Mouse (Mus musculus): ENCODE measurements around the gene Gm28051. TPM values are rescaled to one million over a fixed set of nuclear protein-coding genes. Genes with fewer than 3 reads are reported as not detected.
A peak's percentile ranks its signal among the peaks of the same experiment; 100 is the strongest.

Gm28051 gene
- polyA plus RNA-seq, 1 experiment from 2014 or later: not detected

DNA sequence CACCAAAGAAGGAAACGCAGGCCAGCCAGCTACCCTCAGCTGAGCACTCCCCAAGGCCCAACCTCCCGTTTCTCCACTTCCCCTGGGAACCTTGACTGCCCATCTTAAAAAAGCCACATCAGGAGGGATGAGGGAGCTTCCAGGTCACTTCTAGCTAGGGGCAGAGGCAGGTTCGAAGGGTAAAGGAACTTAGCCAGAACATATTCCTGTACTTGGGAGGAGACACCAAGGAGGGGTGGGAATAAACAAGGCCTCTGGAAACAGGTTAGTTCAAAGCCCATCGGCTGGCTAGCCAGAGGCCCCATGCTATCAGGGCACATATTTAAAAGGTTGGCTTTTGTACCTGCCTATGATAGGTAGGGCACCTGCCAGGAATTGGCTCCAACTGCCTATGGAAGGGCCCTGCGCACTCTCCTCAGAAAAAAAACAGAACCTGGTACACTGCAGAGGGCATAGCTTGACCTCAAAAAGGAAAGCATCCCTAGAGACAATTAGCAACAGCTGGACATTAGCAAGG lies 55.8 kb downstream of the Gm28051 start:
- no peak for ATAC-seq (replicated peaks; ENCODE audit: low FRiP score)
- no peak overlapping the region for H3K4me2 ChIP-seq (ENCODE audit: low read depth, low read length, severe bottlenecking)
- H3K9me3 ChIP-seq (ENCODE audit: control insufficient read depth, low read length): no peaks in the 10 kb centered on the region
- DNase-seq (ENCODE audit: low spot score): no peak
- H3K36me3 ChIP-seq (ENCODE audit: control insufficient read depth, insufficient read depth, low read length): no peaks in the 10 kb centered on the region
- no peak overlapping the region for H3K9ac ChIP-seq (ENCODE audit: low read length)
- H3K27me3 ChIP-seq (ENCODE audit: control insufficient read depth, insufficient read depth, low read length): no peaks in the 10 kb centered on the region
- WGBS: 91% methylated on average over 5 of the region's 5 CpGs
- peaks cover 32% of the 10 kb centered on the region for H3K4me1 ChIP-seq (replicated peaks; ENCODE audit: control insufficient read depth, insufficient read depth, low read length)
- no peak overlapping the region for H3K4me3 ChIP-seq (ENCODE audit: low read depth, low read length)
- H3K27ac ChIP-seq (ENCODE audit: low read depth, low read length): no peak overlapping the region

DNA sequence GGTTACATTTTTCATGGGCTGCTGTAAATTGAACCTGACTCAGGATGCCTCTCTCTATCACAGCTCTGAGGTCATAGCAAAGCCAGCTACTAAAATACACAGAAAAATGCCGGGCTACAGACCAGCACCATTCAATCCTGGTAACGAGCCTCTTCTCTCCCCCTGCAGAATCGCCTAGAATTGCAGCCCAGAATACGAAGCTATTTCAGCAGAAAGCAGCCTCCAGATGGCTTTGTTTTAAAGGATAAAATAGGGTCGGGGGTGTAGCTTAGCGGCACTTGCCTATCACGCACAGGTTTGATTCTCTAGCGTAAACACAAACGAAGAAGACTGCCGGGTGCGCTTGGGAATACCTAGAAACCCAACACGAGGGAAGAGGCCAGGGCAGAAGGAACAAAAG lies 57.1 kb downstream of the Gm28051 start:
- Histone ChIP-seq H3K36me3 (ENCODE audit: control insufficient read depth, insufficient read depth, low read length) (no peaks in the 10 kb centered on the region), H3K9me3 (ENCODE audit: control insufficient read depth, low read length) (no peaks in the 10 kb centered on the region), H3K4me1 (replicated peaks; ENCODE audit: control insufficient read depth, insufficient read depth, low read length) (peaks cover 32% of the 10 kb centered on the region), H3K4me3 (ENCODE audit: low read depth, low read length) (no peak overlapping the region), H3K27me3 (ENCODE audit: control insufficient read depth, insufficient read depth, low read length) (no peaks in the 10 kb centered on the region), H3K4me2 (ENCODE audit: low read depth, low read length, severe bottlenecking) (no peak overlapping the region), H3K27ac (ENCODE audit: low read depth, low read length) (no peak overlapping the region), H3K9ac (ENCODE audit: low read length) (no peak overlapping the region)
- no peak for DNase-seq (ENCODE audit: low spot score)
- 58% methylated on average over 12 of the region's 12 CpGs for WGBS
- no peak for ATAC-seq (replicated peaks; ENCODE audit: low FRiP score)

DNA sequence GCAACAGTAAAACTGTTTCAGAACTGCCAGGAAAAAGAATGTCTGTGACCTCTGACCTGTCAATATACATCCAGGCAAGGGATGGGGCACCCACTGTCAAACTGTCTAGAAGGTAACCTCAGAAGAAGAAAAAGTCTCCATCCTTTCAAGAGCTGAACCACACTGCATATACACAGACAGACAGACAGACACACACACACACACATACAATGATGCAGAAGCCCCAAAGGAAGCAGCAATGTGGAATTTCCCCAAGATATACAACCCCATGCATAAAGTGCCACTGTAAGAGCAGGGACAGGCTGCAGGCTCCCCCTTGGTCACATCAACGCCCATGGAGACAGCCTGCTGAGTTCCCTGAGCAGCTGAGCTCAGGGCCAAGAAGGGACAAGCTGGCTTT lies 58.4 kb downstream of the Gm28051 start:
- no peaks in the 10 kb centered on the region for H3K9me3 ChIP-seq (ENCODE audit: control insufficient read depth, low read length)
- H3K27ac ChIP-seq (ENCODE audit: low read depth, low read length): no peak overlapping the region; the same call in 1 of the 2 replicates
- ATAC-seq (replicated peaks; ENCODE audit: low FRiP score) (no peak), DNase-seq (ENCODE audit: low spot score) (no peak)
- no peaks in the 10 kb centered on the region for H3K27me3 ChIP-seq (ENCODE audit: control insufficient read depth, insufficient read depth, low read length)
- peaks cover 34% of the 10 kb centered on the region for H3K4me1 ChIP-seq (replicated peaks; ENCODE audit: control insufficient read depth, insufficient read depth, low read length)
- no peak overlapping the region for H3K4me2 ChIP-seq (ENCODE audit: low read depth, low read length, severe bottlenecking)
- WGBS: 19% methylated on average over 1 of the region's 1 CpGs
- no peak overlapping the region for H3K4me3 ChIP-seq (ENCODE audit: low read depth, low read length)
- H3K36me3 ChIP-seq (ENCODE audit: control insufficient read depth, insufficient read depth, low read length): no peaks in the 10 kb centered on the region
- peak overlapping the region; percentile 28; the same call in 1 of the 2 replicates for H3K9ac ChIP-seq (ENCODE audit: low read length)

DNA sequence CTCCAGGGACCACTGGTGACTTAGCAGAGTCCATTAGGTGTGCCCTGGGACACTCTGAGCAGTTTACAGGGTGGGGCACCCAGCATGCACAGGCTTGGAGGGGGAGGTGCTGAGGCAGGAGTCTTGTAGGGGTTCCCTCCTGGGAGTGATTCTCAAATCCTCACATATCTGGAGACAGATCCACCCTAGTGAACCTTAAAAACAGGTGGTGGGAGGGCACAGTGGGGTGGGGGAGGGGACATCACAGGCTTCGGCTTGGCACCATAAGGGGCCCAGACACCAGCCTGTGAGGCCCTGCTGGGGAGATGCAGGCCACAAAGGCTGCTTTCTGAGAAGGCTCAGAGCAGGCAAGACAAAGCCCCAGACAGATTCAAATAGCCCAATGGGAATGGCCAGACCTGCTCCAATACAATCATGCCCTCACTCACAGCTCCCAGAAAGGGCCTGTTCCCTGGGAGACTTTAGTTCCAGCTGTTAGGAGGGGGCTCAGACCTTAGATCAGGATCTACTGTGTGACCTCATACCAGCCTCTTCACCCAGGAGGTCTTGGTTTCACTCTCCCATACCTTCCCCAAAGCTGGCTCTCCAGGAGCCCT lies 59.4 kb downstream of the Gm28051 start:
- H3K27ac ChIP-seq (ENCODE audit: low read depth, low read length): peak overlapping the region; percentile 77
- H3K9me3 ChIP-seq (ENCODE audit: control insufficient read depth, low read length): no peaks in the 10 kb centered on the region
- no peaks in the 10 kb centered on the region for H3K27me3 ChIP-seq (ENCODE audit: control insufficient read depth, insufficient read depth, low read length)
- H3K4me1 ChIP-seq (replicated peaks; ENCODE audit: control insufficient read depth, insufficient read depth, low read length): peaks cover 32% of the 10 kb centered on the region
- no peak overlapping the region for H3K4me3 ChIP-seq (ENCODE audit: low read depth, low read length)
- no peaks in the 10 kb centered on the region for H3K36me3 ChIP-seq (ENCODE audit: control insufficient read depth, insufficient read depth, low read length)
- WGBS: 5% methylated on average over 1 of the region's 1 CpGs
- H3K4me2 ChIP-seq (ENCODE audit: low read depth, low read length, severe bottlenecking): no peak overlapping the region
- ATAC-seq (replicated peaks; ENCODE audit: low FRiP score): peak; percentile 81
- H3K9ac ChIP-seq (ENCODE audit: low read length): peak overlapping the region; percentile 37
- DNase-seq (ENCODE audit: low spot score): peak; percentile 73

DNA sequence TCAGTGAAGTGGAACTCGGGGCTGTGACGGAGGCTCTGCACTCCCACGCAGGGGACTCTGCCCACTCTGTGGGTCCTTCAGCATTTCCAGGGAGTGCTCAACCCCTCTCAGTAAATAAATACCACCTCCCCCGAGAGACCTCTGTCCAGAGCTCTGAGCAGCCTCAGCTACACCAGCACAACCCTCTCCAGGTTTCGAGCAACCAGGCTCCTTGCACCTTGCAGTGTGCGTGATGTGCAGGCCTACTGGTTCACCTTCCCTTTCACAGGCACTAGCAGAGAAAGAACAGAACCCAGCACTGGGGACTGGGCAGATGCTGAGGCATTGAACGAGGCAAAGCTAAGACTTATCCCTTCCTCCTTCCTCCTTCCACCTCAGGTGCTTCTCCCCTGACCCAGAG lies 60.2 kb downstream of the Gm28051 start:
- ATAC-seq (replicated peaks; ENCODE audit: low FRiP score) (no peak), DNase-seq (ENCODE audit: low spot score) (no peak)
- Histone ChIP-seq H3K4me1 (replicated peaks; ENCODE audit: control insufficient read depth, insufficient read depth, low read length) (peaks cover 28% of the 10 kb centered on the region), H3K9me3 (ENCODE audit: control insufficient read depth, low read length) (no peaks in the 10 kb centered on the region), H3K4me2 (ENCODE audit: low read depth, low read length, severe bottlenecking) (no peak overlapping the region), H3K36me3 (ENCODE audit: control insufficient read depth, insufficient read depth, low read length) (no peaks in the 10 kb centered on the region), H3K27ac (ENCODE audit: low read depth, low read length) (no peak overlapping the region), H3K9ac (ENCODE audit: low read length) (peak overlapping the region; percentile 37; the same call in 1 of the 2 replicates), H3K27me3 (ENCODE audit: control insufficient read depth, insufficient read depth, low read length) (no peaks in the 10 kb centered on the region), H3K4me3 (ENCODE audit: low read depth, low read length) (no peak overlapping the region)
- WGBS: 76% methylated on average over 7 of the region's 7 CpGs

DNA sequence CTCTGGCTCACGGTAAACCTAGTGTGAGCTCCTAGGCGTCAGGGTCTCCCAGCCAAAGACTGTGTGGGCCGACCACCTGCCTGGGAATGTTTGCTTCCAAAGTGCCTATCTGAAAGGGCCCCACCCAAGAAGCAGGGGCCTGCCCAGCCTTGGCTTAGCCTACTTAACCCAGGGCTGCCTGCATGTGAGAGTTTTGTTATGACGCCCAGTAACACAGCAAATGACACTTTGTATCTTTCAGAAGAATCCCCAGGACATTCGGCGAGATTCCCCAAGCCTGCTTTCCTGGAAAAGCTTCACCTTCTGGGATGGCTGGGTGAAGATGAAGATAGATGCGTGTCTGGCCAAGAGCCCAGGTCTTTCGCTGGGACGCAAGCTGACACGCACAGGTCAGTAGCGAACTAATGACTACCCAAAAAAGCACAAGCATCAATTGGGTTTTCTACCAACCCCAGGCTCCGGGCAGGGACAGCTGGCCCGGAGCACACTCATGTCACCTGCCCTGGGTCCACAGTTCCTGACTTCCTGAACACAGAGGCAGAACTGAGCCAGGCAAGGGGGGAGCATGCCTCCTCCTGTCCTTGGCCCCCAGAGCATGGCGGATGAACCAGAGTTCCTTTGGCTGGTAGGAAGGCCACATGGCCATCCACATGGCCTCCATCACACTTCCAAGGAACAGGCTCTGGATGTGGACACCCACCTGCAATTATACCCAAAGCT lies 60.8 kb downstream of the Gm28051 start:
- no peak overlapping the region for H3K9ac ChIP-seq (ENCODE audit: low read length)
- H3K36me3 ChIP-seq (ENCODE audit: control insufficient read depth, insufficient read depth, low read length): no peaks in the 10 kb centered on the region
- no peak overlapping the region for H3K4me2 ChIP-seq (ENCODE audit: low read depth, low read length, severe bottlenecking)
- H3K4me3 ChIP-seq (ENCODE audit: low read depth, low read length): no peak overlapping the region
- no peaks in the 10 kb centered on the region for H3K27me3 ChIP-seq (ENCODE audit: control insufficient read depth, insufficient read depth, low read length)
- peaks cover 23% of the 10 kb centered on the region for H3K4me1 ChIP-seq (replicated peaks; ENCODE audit: control insufficient read depth, insufficient read depth, low read length)
- ATAC-seq (replicated peaks; ENCODE audit: low FRiP score) (no peak), DNase-seq (ENCODE audit: low spot score) (no peak)
- 92% methylated on average over 14 of the region's 14 CpGs for WGBS
- no peaks in the 10 kb centered on the region for H3K9me3 ChIP-seq (ENCODE audit: control insufficient read depth, low read length)
- H3K27ac ChIP-seq (ENCODE audit: low read depth, low read length): no peak overlapping the region

DNA sequence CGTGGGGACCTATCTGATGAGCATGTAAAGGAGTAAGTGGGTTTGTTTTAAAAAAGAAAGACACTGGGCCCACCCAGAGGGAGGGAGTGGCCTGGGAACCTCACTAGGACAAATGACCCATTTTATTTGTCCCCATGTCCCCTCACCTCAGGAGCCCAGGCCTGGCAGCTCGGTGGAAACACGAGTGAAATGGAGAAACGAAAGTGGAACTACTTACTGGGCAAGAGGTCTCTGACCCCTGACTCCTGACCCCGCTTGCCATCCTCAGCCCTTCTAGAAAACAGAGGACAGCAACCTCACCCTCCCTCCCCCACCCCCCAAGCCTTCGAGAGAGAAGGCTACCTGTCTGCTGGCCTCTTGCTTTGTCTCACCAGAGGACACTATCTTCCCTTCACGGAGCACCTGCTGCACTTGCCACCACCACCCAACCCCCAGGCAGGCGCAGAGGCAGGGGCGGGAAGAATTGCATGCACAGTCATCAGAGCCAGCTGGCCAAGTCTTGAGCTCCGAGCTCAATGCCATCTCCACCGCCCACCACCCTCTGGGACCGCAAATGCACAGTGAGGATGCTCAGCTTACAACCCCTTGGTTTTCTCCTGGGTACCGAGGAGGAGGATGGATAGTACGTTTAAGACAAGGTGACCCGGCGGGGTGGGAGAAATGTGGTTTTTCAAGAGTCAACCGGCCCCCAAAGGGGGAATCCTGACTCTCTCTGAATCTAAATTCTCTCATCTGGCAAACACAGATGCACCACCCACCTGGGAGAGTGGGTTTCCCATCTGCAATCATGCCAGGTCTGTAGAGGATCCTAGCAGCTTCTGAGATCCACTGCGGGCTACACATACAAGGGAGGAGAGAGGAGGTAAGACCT lies 62.0 kb downstream of the Gm28051 start:
- peaks cover 23% of the 10 kb centered on the region for H3K4me1 ChIP-seq (replicated peaks; ENCODE audit: control insufficient read depth, insufficient read depth, low read length)
- H3K4me2 ChIP-seq (ENCODE audit: low read depth, low read length, severe bottlenecking): no peak overlapping the region
- ATAC-seq (replicated peaks; ENCODE audit: low FRiP score) (no peak), DNase-seq (ENCODE audit: low spot score) (no peak)
- H3K27ac ChIP-seq (ENCODE audit: low read depth, low read length): no peak overlapping the region
- H3K9ac ChIP-seq (ENCODE audit: low read length): no peak overlapping the region
- H3K4me3 ChIP-seq (ENCODE audit: low read depth, low read length): no peak overlapping the region
- H3K27me3 ChIP-seq (ENCODE audit: control insufficient read depth, insufficient read depth, low read length): no peaks in the 10 kb centered on the region
- no peaks in the 10 kb centered on the region for H3K9me3 ChIP-seq (ENCODE audit: control insufficient read depth, low read length)
- no peaks in the 10 kb centered on the region for H3K36me3 ChIP-seq (ENCODE audit: control insufficient read depth, insufficient read depth, low read length)
- WGBS: 63% methylated on average over 18 of the region's 18 CpGs

DNA sequence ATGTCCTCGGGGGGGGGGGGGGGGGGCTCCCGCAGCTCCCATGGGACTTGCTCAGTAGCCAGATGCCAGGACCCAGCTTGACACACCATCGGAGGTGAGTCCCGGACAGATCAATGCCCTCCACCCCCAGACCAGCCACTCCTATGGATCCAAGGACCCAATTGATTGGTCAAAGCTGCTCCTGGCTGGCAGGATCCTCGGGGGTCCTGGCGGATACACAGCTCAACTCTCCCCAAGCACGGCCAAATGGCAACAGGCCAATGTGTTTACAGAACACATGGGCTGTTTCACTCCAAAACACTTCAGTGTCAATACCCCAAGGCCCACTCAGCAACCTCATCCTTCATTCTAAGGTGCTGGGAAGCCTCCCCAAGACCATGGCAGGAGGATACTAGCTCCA lies 65.8 kb downstream of the Gm28051 start:
- DNase-seq (ENCODE audit: low spot score) (no peak), ATAC-seq (replicated peaks; ENCODE audit: low FRiP score) (no peak)
- Histone ChIP-seq H3K9me3 (ENCODE audit: control insufficient read depth, low read length) (no peaks in the 10 kb centered on the region), H3K27me3 (ENCODE audit: control insufficient read depth, insufficient read depth, low read length) (no peaks in the 10 kb centered on the region), H3K4me1 (replicated peaks; ENCODE audit: control insufficient read depth, insufficient read depth, low read length) (peaks cover 2% of the 10 kb centered on the region; the same call in 1 of the 2 replicates), H3K27ac (ENCODE audit: low read depth, low read length) (no peak overlapping the region), H3K36me3 (ENCODE audit: control insufficient read depth, insufficient read depth, low read length) (no peaks in the 10 kb centered on the region), H3K9ac (ENCODE audit: low read length) (no peak overlapping the region), H3K4me2 (ENCODE audit: low read depth, low read length, severe bottlenecking) (no peak overlapping the region), H3K4me3 (ENCODE audit: low read depth, low read length) (no peak overlapping the region)
- WGBS: 86% methylated on average over 5 of the region's 7 CpGs

Measured in forebrain, embryonic 11.5 days (tissue).